ENCODE assay signal across 11 mouse cellular contexts in the genomic region with DNA sequence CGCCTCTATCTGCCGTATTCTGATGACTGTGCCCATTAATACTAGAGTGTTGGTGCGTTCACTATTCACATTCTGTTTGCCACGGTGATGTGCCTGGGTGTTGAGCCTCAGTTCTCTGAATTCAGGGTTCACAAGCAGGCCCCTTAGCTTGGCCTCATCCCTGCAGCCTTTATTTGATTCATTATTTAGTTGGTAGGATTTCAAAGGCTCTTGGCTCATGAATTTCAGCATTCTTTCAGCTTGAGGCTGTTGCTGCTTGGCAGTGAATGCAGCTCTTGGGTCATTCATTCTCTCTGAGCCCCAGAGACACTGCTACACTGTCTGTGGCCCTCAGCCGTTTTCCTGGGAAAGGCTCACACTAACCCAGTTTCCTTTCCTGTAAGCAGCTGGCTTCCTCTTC. TPM values are rescaled to one million over a fixed set of nuclear protein-coding genes. Genes with fewer than 3 reads are reported as not detected.
DNase-seq lines count a peak whose midpoint lies in the region; ATAC-seq and TF ChIP-seq lines count a peak whose summit lies in the region.
"Had no signal": no experiment of that assay in that cellular context is flagged by ENCODE, and none has a peak within 500 bp of the region (broad histone marks: within the 10 kb centered on the region; RNA-seq: fewer than 3 reads in every experiment).

No protein-coding gene starts in this region.

- DNase-seq in heart, adult 11 months, result peak; percentile 92
- DNase-seq in brain, embryonic 14.5 days (ENCODE audit: low read depth), result peak; percentile 93
- peak; percentile 31 for DNase-seq in heart, embryonic 10.5 days (ENCODE audit: low spot score)
- peak; percentile 16 for DNase-seq in mesoderm, embryonic 11.5 days (ENCODE audit: low read depth, low spot score)
- no peak for DNase-seq in thymus, postnatal 4 days
- no peak for DNase-seq in retina, embryonic 14.5 days (ENCODE audit: low spot score)
- no peak for DNase-seq in kidney, postnatal 25 days

- H3K9me3 ChIP-seq in heart, embryonic 12.5 days (replicated peaks), result 0 out of 2 replicates have a peak, but pooled peaks cover 2% of the 10 kb centered on the region
- no peaks in the 10 kb centered on the region for H3K9me3 ChIP-seq in heart, embryonic 10.5 days
- H3K9me3 ChIP-seq: embryonic facial prominence, embryonic 12.5 days had no signal

- no peak overlapping the region for H3K9ac ChIP-seq in heart, embryonic 12.5 days
- H3K9ac ChIP-seq: embryonic facial prominence, embryonic 12.5 days had no signal

- no peak overlapping the region for H3K4me3 ChIP-seq in heart, embryonic 12.5 days
- H3K4me3 ChIP-seq in heart, embryonic 10.5 days, result no peak overlapping the region
- H3K4me3 ChIP-seq: embryonic facial prominence, embryonic 12.5 days; megakaryocyte, embryonic 14.5 days had no signal

- no peaks in the 10 kb centered on the region for H3K4me1 ChIP-seq in heart, embryonic 12.5 days (replicated peaks)
- no peaks in the 10 kb centered on the region for H3K4me1 ChIP-seq in heart, embryonic 10.5 days
- H3K4me1 ChIP-seq: embryonic facial prominence, embryonic 12.5 days; megakaryocyte, embryonic 14.5 days had no signal

- no peaks in the 10 kb centered on the region for H3K27me3 ChIP-seq in heart, embryonic 12.5 days (replicated peaks)
- no peaks in the 10 kb centered on the region for H3K27me3 ChIP-seq in heart, embryonic 10.5 days (ENCODE audit: insufficient read depth, poor library complexity, severe bottlenecking)
- H3K27me3 ChIP-seq: embryonic facial prominence, embryonic 12.5 days had no signal

- no peak for TF ChIP-seq POLR2A in brain, embryonic 14.5 days (IDR thresholded peaks at IDR 0.05; ENCODE audit: borderline replicate concordance, extremely low read depth, insufficient read depth, insufficient read length, poor library complexity, severe bottlenecking)

- no peak for ATAC-seq in heart, embryonic 12.5 days (ENCODE audit: insufficient number of reproducible peaks, low FRiP score)

- H3K27ac ChIP-seq in heart, embryonic 12.5 days (ENCODE audit: poor library complexity, severe bottlenecking), result no peak overlapping the region
- H3K27ac ChIP-seq in heart, embryonic 10.5 days, result no peak overlapping the region
- H3K27ac ChIP-seq: embryonic facial prominence, embryonic 12.5 days had no signal

- no peak for TF ChIP-seq CTCF in brain, embryonic 14.5 days (IDR thresholded peaks at IDR 0.05; ENCODE audit: borderline replicate concordance, extremely low read depth, insufficient read depth, insufficient read length)

- 64% methylated on average over 5 of the region's 5 CpGs for WGBS in heart, embryonic 12.5 days
- 64% methylated on average over 5 of the region's 5 CpGs for WGBS in heart, embryonic 10.5 days

- H3K4me2 ChIP-seq in heart, embryonic 12.5 days, result no peak overlapping the region
- H3K4me2 ChIP-seq: embryonic facial prominence, embryonic 12.5 days had no signal

- no peaks in the 10 kb centered on the region for H3K36me3 ChIP-seq in heart, embryonic 12.5 days
- no peaks in the 10 kb centered on the region for H3K36me3 ChIP-seq in heart, embryonic 10.5 days
- H3K36me3 ChIP-seq: embryonic facial prominence, embryonic 12.5 days had no signal

RNA-seq across cellular contexts. Expression of a gene that starts 4.4 kb away (rescaled TPM):
- 0.30 and 0.55 TPM in 2 replicates for polyA plus RNA-seq in heart, embryonic 12.5 days (2016; fragmentation: Nextera tagmentation; extraction: Ambion mirVana)
- 1.1 TPM in 1 of 2 replicates, not detected in the other for polyA plus RNA-seq in brain, embryonic 14.5 days (2012; rRNA removed)
- polyA plus RNA-seq in heart, embryonic 10.5 days (2016; fragmentation: Nextera tagmentation; extraction: Ambion mirVana), result 0.31 and 0.44 TPM in 2 replicates
- polyA plus RNA-seq: embryonic facial prominence, embryonic 12.5 days had no signal

RNA-seq across cellular contexts. Expression of a gene that starts 18.9 kb away (rescaled TPM):
- polyA plus RNA-seq in heart, embryonic 12.5 days (2016; fragmentation: Nextera tagmentation; extraction: Ambion mirVana), result 30.6 and 31.9 TPM in 2 replicates
- polyA plus RNA-seq in brain, embryonic 14.5 days (2012; rRNA removed), result 22.5 and 22.9 TPM in 2 replicates
- 18.1 and 36.6 TPM in 2 replicates for polyA plus RNA-seq in heart, embryonic 10.5 days (2016; fragmentation: Nextera tagmentation; extraction: Ambion mirVana)

RNA-seq across cellular contexts. Expression of a gene that starts 29.3 kb away (rescaled TPM):
- polyA plus RNA-seq in heart, embryonic 12.5 days (2016; fragmentation: Nextera tagmentation; extraction: Ambion mirVana), result not detected in 2 replicates
- 1.4 and 2.3 TPM in 2 replicates for polyA plus RNA-seq in brain, embryonic 14.5 days (2012; rRNA removed)
- polyA plus RNA-seq in heart, embryonic 10.5 days (2016; fragmentation: Nextera tagmentation; extraction: Ambion mirVana), result 0.28 TPM in 1 of 2 replicates, not detected in the other

RNA-seq across cellular contexts. Expression of a gene that starts 34.1 kb away (rescaled TPM):
- not detected in 2 replicates for polyA plus RNA-seq in heart, embryonic 12.5 days (2016; fragmentation: Nextera tagmentation; extraction: Ambion mirVana)
- polyA plus RNA-seq in brain, embryonic 14.5 days (2012; rRNA removed), result not detected in 2 replicates
- polyA plus RNA-seq in heart, embryonic 10.5 days (2016; fragmentation: Nextera tagmentation; extraction: Ambion mirVana), result not detected in 2 replicates
- polyA plus RNA-seq: embryonic facial prominence, embryonic 12.5 days; intestine, embryonic 14.5 days had no signal

RNA-seq across cellular contexts. Expression of a gene that starts 41.7 kb away (rescaled TPM):
- polyA plus RNA-seq in heart, embryonic 12.5 days (2016; fragmentation: Nextera tagmentation; extraction: Ambion mirVana), result 71.4 and 74.1 TPM in 2 replicates
- 6.4 and 6.7 TPM in 2 replicates for polyA plus RNA-seq in brain, embryonic 14.5 days (2012; rRNA removed)
- 32.3 and 52.5 TPM in 2 replicates for polyA plus RNA-seq in heart, embryonic 10.5 days (2016; fragmentation: Nextera tagmentation; extraction: Ambion mirVana)

Comparison
In these comparisons a context has a peak if more than half of its experiments do, and no peak if none do; other contexts are left out.
1. DNase-seq: peak in heart, adult 11 months (single experiment), brain, embryonic 14.5 days (single experiment), heart, embryonic 10.5 days (single experiment) and mesoderm, embryonic 11.5 days (single experiment); none in thymus, postnatal 4 days (single experiment), retina, embryonic 14.5 days (single experiment) and kidney, postnatal 25 days (0 of 2).